Mouse (Mus musculus) testis, adult 2 months (tissue): Measurements from ENCODE around the gene Nav2.

Experiments used
- CTCF ChIP-seq: fragments of 200-500 bp; IDR thresholded peaks from 2 replicates; pipeline ENCODE4 v1.5.1; 2012; ENCODE audit warnings: low read depth, mild to moderate bottlenecking, inconsistent platforms, low read length, moderate library complexity; ENCODE audit not compliant: control insufficient read depth, insufficient read depth, insufficient replicate concordance
- POLR2A ChIP-seq: fragments of 200-500 bp; IDR thresholded peaks from 2 replicates; pipeline ENCODE4 v1.6.1; 2012; ENCODE audit warnings: low read depth, mild to moderate bottlenecking, inconsistent platforms, low read length, moderate library complexity; ENCODE audit not compliant: control insufficient read depth

- no peak for TF ChIP-seq CTCF
- TF ChIP-seq POLR2A, result no peak
Observed at GRCm38 (mm10) chr7:48930399-48930798, 21.9 kb downstream of the Nav2 start.
